Mouse (Mus musculus): Measurements from ENCODE around the gene Klhl5.

DNA sequence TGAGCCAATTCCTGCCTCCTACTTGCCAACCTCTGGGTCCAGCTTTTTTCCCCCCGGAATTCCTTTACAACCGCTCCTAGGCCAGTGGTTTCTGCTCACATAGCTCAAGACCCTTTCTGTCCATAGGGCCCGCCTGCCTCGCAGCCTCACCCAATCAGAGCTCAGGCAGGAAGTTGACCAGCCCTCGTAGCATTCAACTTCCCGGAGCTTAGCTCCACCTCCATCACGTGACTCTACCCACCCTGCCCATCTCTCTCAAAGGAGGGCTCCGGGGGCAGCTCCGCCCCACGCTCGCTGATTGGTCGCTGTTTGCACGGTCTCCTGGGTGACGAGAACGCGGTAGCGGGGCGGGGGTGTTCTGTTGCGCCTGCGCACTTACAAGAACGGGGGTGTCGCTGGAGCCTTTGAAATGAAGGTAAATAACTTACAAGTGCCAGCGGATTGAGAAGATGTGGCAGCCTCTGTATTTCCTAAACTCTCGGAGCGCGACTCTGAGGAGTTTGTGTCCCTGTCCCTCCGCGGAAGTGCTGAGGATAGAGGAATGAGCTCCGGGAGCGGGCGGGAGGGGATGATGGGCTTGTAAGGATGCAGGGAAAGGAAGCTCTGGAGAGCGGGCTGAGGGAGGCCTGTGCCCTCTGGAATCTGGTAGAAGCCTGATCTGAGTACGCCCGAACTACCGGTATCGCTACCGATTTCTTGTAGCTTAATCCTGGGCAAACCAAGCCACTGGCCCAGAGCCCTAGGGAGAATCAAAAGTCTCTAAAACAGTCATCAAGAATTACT, 92.2 kb downstream of the Klhl5 start, which contains the start of gene Wdr19:
- no peak for TF ChIP-seq CTCF (IDR thresholded peaks at IDR 0.05; ENCODE audit: borderline replicate concordance, control insufficient read depth, extremely low read depth, insufficient read depth, low read length, poor library complexity)
- peak; percentile 58; the same call in 1 of the 2 replicates for TF ChIP-seq POLR2A (IDR thresholded peaks at IDR 0.05; ENCODE audit: control insufficient read depth, extremely low read depth, insufficient read depth, low read length, poor library complexity)

Data from thymus, adult 2 months (tissue).